Mouse (Mus musculus): ENCODE data around the gene Gstz1.
"Not testable (repeated sequence)": the region's sequence is repeated elsewhere in the genome, so short reads cannot be mapped to it uniquely, and the experiment has no call there.

Gstz1 gene

GRCm38 (mm10) chr12:87146966-87147365 is at the start of gene Gstz1:
Gstz1 (plus strand) TSS chr12:87147165.
- peak; percentile 76 for DNase-seq (ENCODE audit: low read depth, low spot score)

GRCm38 (mm10) chr12:87100331-87100730 is 46.6 kb upstream of the Gstz1 start:
- no peak for DNase-seq (ENCODE audit: low read depth, low spot score)

DNA sequence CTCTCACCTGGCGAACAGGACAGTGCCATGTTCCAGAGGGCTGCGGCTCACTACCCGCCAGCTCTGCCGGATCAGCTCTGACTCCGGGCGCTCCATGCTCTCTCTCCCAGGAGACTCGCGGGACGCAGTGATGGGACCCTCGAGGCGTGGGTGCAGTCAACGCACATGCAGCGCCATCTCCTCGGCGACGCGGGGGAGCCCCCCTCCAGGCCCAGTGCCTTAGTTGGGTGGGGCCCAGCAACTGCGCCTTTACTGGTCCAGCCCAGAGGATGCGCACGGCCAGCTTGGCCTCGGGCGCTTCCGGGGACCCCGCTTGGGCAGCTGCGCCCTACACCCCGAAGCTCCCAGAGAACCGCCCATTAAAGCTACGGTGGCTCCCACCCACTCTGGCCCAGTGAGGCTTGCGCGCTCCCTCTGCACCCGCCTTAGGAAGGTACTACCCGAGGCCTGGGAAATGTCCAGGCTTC is 44.8 kb upstream of the Gstz1 start, which contains the start of gene Ngb:
Gene Ngb, minus strand, starts transcription at position 375 of the 467 bp plus-strand sequence.
- DNase-seq (ENCODE audit: low read depth, low spot score), result no peak

DNA sequence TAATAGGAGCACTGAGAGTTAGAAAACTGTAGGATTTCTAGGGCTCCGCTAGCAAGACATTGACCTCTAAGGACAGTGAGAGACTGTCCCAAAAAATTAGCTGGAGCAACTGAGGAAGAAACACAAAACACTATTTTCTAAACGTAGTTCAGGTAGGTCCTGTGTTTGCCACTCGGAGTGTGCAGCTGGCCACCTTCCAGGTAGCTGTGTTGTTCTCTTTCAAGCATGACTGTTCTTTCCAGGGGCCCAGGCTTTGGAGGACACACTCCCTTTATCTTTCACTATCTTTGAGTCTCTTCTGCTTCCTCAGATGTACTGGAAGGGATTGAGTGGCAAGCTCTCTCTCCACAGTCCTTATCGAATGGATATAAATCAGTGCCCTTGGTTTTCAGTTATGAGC is 43.5 kb upstream of the Gstz1 start:
- no peak for DNase-seq (ENCODE audit: low read depth, low spot score)

DNA sequence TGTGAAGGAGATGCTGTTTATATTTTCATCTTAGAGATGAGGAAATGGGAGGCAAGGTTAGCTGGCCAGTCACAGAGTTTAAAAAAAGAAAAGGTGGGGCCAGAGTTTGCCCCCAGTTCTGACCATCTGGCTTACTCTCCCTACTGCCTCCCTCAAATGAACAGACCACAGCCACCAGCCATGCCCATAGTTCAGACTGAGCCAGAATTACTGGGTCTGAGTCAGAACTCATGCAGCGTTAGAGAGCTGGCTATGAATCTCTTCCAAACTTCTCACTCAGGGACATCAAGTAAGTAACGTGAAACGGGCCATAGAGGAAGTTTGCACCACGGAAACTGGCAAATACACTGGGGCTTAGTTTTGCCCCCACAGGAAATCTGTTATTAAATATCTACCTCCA is 42.2 kb upstream of the Gstz1 start:
- no peak for DNase-seq (ENCODE audit: low read depth, low spot score)

- no peak for DNase-seq (ENCODE audit: low read depth, low spot score)
These were observed 39.5 kb upstream of the Gstz1 start for GRCm38 (mm10) chr12:87107357-87107977.

- DNase-seq (ENCODE audit: low read depth, low spot score), result no peak
These were observed 24.9 kb upstream of the Gstz1 start for GRCm38 (mm10) chr12:87121918-87122589.

GRCm38 (mm10) chr12:87127256-87127655 is 19.7 kb upstream of the Gstz1 start:
- DNase-seq (ENCODE audit: low read depth, low spot score), result no peak

DNA sequence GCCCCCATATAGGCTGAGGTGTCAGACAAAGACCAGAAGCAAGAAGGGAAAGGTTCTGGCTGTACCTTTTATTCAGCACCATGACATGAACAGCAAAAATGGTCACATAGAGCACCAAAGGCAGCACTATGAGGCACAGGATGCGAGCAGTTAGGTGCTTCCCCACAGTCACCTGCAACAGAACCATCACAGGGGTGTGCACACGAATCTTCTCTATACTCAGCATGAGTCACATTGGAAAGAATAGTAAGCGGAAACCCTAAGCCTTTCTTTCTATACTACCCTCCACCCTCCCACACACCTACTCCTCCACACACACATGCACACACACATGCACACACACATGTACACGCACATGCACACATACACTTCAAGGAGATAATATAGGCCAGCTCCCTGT is 16.7 kb upstream of the Gstz1 start:
- DNase-seq (ENCODE audit: low read depth, low spot score), result no peak

DNA sequence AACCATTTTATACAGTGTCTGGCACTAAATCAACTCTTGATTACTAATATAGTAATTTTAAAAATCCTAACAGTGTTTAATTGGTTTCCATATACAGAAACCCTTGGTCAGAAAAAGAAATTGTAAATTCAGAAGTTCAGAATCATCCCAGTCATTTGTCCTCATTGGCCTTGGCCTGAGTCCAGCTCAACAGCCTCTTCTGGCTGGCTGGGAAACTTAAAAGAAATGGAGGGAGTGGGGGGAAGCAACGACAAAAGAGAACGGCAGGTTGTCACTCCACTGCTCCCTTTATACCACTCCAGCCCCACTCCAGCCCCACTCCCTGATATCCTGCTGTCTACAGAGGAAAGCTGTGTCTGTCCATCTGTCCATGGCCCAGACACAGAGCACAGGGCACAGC is 15.8 kb upstream of the Gstz1 start:
- DNase-seq (ENCODE audit: low read depth, low spot score), result no peak

DNA sequence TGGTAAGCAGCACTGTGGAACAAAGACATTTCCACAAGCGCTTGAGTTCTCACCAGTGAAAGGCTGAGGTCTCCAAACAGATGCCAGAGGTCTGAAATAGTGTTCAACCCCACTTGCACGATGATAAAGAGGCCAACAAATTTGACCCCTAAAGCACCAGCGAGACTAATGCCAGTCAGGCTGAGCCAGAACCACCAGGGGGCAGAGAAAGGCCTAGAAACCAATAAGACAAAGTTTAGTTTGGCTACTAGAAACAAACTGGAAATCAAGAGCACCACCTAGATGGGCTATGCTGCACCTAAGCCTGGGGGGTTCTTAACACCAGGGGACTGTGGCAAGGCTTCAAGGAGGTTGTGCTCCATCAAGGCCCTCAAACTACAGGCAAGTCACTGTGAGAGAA is 15.3 kb upstream of the Gstz1 start:
- no peak for DNase-seq (ENCODE audit: low read depth, low spot score)

- no peak for DNase-seq (ENCODE audit: low read depth, low spot score)
These were observed 14.8 kb upstream of the Gstz1 start for GRCm38 (mm10) chr12:87132210-87132609.

DNA sequence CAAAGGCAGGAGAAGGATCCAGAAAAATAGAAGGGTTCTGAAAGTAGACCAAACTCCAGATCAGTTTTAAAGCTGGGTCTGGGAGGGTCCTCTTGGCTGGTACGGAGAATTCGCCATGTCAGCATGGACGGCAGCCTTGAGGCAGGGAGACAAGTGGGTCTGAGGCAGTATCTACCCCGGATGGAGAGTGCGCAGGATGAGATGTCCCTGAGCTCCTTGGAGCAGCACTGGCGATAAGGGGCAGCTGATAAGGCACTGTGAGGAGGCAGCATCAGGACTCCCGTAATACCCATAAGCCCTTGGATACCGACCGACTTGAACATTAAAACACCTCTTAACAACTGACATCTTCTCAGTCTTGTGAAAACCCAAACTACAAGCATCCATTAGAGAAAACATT is 14.2 kb upstream of the Gstz1 start:
- no peak for DNase-seq (ENCODE audit: low read depth, low spot score)

- DNase-seq (ENCODE audit: low read depth, low spot score), result no peak
These were observed 9.3 kb upstream of the Gstz1 start for GRCm38 (mm10) chr12:87137439-87138341.

GRCm38 (mm10) chr12:87138342-87138701 is 8.6 kb upstream of the Gstz1 start:
- DNase-seq (ENCODE audit: low read depth, low spot score), result no peak

DNA sequence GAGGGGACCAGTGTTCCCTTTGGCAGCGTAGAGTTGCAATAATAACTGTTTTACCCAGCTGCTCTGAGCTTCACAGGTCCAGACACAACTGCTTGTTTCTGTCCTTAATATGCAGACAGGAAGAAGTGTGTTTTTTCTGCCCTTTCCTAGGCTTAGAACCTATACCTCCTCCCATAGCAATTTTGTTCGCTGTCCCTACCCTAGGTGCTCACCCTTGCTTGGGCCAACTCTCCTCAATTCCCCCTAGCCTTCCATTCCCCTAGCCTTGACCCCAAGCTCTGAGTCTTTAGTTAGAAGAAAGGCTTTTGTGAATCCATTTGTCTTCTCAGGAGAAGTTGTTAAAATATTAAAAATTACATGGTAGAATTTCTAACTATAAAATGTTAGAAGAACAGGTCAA is 8.2 kb upstream of the Gstz1 start:
- no peak for DNase-seq (ENCODE audit: low read depth, low spot score)

DNA sequence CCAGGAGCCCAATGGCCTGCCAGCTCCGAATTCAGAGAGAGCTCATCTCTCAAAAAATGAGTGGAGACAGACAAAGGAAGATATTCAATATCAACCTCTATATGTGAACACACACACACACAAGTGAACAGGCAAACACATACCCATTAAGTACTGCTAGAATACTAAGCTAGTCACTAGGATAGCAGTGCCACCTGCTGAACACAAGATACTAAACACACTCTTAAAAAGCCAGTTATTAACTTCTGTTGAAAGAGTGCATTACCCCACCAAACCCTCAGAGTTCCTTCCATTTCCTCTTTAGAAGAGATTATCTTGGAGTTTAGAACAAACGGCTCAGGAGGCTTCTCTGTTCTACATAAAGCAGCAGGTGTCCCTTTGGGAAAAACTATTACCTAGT is 4.8 kb upstream of the Gstz1 start:
- DNase-seq (ENCODE audit: low read depth, low spot score), result no peak

- DNase-seq (ENCODE audit: low read depth, low spot score), result peak; percentile 92
These were observed 577 bp downstream of the Gstz1 start, which contains the start of gene Pomt2 for GRCm38 (mm10) chr12:87147395-87148089. Pomt2 (minus strand) TSS chr12:87147968.

- DNase-seq (ENCODE audit: low read depth, low spot score), result no peak
These were observed 1.2 kb downstream of the Gstz1 start for GRCm38 (mm10) chr12:87148136-87148535.

- DNase-seq (ENCODE audit: low read depth, low spot score), result no peak
These were observed 2.5 kb downstream of the Gstz1 start for GRCm38 (mm10) chr12:87149471-87149870.

DNA sequence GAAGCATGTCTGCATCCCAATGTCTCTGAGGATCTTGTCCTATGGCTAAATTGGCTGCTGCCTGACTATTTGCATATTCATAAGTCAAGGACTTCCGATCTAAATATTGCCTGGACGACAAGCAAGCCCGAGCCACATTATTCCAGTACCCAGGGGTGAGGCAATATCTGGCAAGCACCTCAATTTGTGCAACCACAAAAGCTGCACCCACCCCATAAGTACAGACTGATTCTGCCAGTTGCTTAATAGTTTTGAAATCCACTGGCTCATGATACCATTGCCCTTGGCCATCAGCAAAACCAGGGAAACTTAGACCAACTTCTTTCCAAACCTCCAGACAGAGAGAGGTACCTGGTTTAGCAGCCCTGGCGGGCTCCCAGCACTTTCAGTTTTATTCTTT is 7.5 kb downstream of the Gstz1 start:
- not testable (repeated sequence) for DNase-seq (ENCODE audit: low read depth, low spot score)

DNA sequence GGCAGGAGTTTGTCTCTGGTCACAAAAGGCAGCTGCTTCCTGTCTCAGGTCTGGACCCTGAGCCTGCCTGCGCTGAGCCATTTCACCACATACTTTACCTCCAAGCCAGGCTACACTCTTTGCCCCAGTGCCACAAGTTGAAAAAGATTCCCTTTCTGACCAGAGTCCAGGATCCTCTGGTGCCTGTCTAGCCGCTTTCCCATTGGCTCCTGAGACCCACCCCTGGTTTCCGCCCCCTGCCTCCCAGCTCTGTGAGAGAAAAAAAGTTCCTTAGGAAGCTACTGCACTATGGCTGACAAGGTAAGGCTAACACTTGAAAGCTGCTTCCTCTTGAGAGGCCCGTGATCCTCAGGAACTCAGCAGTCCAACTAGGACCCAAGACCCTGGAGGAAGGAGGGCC is 10.4 kb downstream of the Gstz1 start:
- no peak for DNase-seq (ENCODE audit: low read depth, low spot score)

Measured in embryo, embryonic 11.5 days (tissue).